Mouse (Mus musculus) lung, adult 2 months (tissue): Measurements from ENCODE around the gene Oxsr1.

Experiments used
- CTCF ChIP-seq: fragments of 200-500 bp; IDR thresholded peaks from 2 replicates; pipeline ENCODE4 v1.5.1; 2011; ENCODE audit warnings: mild to moderate bottlenecking, low read length, control low read depth; ENCODE audit not compliant: insufficient read depth
- POLR2A ChIP-seq: fragments of 200-500 bp; IDR thresholded peaks from 2 replicates; pipeline ENCODE4 v1.6.1; 2011; ENCODE audit warnings: low read depth, mild to moderate bottlenecking, control low read depth, low read length, borderline replicate concordance; ENCODE audit errors: extremely low read depth

GRCm38 (mm10) chr9:119309067-119309466, 13.2 kb downstream of the Oxsr1 start:
- TF ChIP-seq CTCF (no peak), POLR2A (no peak)
